20 mouse cellular contexts compared by ENCODE assay signal in the genomic region with DNA sequence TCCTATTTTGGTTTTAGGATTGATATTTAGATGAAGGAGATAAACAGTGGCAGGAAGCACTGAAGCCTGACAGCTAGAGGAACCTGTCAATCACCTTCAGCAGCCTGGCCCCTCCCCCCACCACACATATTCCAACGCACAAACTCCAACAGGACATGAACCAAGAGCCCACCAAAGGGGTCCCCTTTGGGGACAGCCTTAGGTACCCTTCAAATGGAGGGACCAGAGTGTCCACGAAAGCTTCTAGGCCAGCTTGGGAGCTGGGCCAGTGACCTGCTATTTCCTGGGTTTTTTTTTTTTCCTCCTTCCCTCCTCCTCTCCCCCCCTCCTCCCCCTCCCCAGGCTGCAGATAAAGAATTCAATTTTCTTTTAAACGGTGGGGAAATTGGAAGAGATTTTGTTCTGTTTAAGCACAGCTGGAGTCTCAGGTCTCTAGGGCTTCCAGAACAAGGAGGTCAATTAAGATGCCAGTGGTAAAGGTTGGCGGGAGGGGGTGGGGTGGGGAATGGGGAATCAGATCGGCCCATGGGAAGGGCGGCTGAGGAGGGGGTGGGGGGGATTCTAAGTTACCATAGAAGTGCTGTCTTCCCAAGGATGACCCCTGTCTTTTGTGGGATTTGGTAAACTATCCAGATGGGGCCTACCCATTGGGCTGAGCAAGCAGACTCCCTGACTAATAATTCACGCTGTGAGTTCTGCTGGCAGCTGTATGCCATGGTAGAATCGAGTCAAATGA. TPM values are rescaled to one million over a fixed set of nuclear protein-coding genes. Genes with fewer than 3 reads are reported as not detected.
A peak's percentile ranks its signal among the peaks of the same experiment; 100 is the strongest.
DNase-seq lines count a peak whose midpoint lies in the region; ATAC-seq and TF ChIP-seq lines count a peak whose summit lies in the region.
"Had no signal": no experiment of that assay in that cellular context is flagged by ENCODE, and none has a peak within 500 bp of the region (broad histone marks: within the 10 kb centered on the region; RNA-seq: fewer than 3 reads in every experiment).

No protein-coding gene starts in this region.

- peaks cover 6% of the 10 kb centered on the region; the same call in 1 of the 2 replicates for H3K9me3 ChIP-seq in hindbrain, embryonic 10.5 days
- H3K9me3 ChIP-seq in hindbrain, embryonic 16.5 days (ENCODE audit: control insufficient read depth, low read length), result no peaks in the 10 kb centered on the region
- peaks cover 6% of the 10 kb centered on the region; the same call in 1 of the 2 replicates for H3K9me3 ChIP-seq in embryonic facial prominence, embryonic 10.5 days
- no peaks in the 10 kb centered on the region for H3K9me3 ChIP-seq in hindbrain, postnatal 0 days (ENCODE audit: low read length)
- H3K9me3 ChIP-seq in midbrain, embryonic 16.5 days (replicated peaks; ENCODE audit: control insufficient read depth, low read length, poor library complexity, severe bottlenecking), result no peaks in the 10 kb centered on the region
- H3K9me3 ChIP-seq: limb, embryonic 12.5 days; liver, embryonic 13.5 days had no signal

- peaks cover 21% of the 10 kb centered on the region for H3K4me1 ChIP-seq in hindbrain, embryonic 10.5 days (replicated peaks)
- H3K4me1 ChIP-seq in hindbrain, embryonic 16.5 days (ENCODE audit: control insufficient read depth, insufficient read depth, low read depth, low read length), result no peaks in the 10 kb centered on the region
- peaks cover 20% of the 10 kb centered on the region for H3K4me1 ChIP-seq in embryonic facial prominence, embryonic 10.5 days
- no peaks in the 10 kb centered on the region for H3K4me1 ChIP-seq in hindbrain, postnatal 0 days (ENCODE audit: insufficient read depth, low read length)
- H3K4me1 ChIP-seq in midbrain, embryonic 16.5 days (ENCODE audit: control insufficient read depth, insufficient read depth, low read length), result no peaks in the 10 kb centered on the region; the same call in 1 of the 2 replicates
- H3K4me1 ChIP-seq: liver, embryonic 13.5 days had no signal

- no peak overlapping the region for H3K4me2 ChIP-seq in hindbrain, embryonic 16.5 days (ENCODE audit: low read length)
- no peak overlapping the region for H3K4me2 ChIP-seq in hindbrain, postnatal 0 days (ENCODE audit: low read depth, low read length)
- H3K4me2 ChIP-seq in midbrain, embryonic 16.5 days (ENCODE audit: low read length), result no peak overlapping the region
- H3K4me2 ChIP-seq: limb, embryonic 12.5 days; liver, embryonic 13.5 days had no signal

- H3K36me3 ChIP-seq in hindbrain, embryonic 10.5 days, result no peaks in the 10 kb centered on the region
- no peaks in the 10 kb centered on the region for H3K36me3 ChIP-seq in hindbrain, embryonic 16.5 days (ENCODE audit: control insufficient read depth, insufficient read depth, low read length)
- H3K36me3 ChIP-seq in embryonic facial prominence, embryonic 10.5 days (replicated peaks), result no peaks in the 10 kb centered on the region
- no peaks in the 10 kb centered on the region for H3K36me3 ChIP-seq in hindbrain, postnatal 0 days (ENCODE audit: insufficient read depth, low read length)
- no peaks in the 10 kb centered on the region for H3K36me3 ChIP-seq in midbrain, embryonic 16.5 days (ENCODE audit: control insufficient read depth, insufficient read depth, low read length)
- H3K36me3 ChIP-seq: G1E; limb, embryonic 12.5 days; liver, embryonic 13.5 days had no signal

- H3K27ac ChIP-seq in hindbrain, embryonic 10.5 days, result no peak overlapping the region; the same call in 1 of the 2 replicates
- no peak overlapping the region for H3K27ac ChIP-seq in hindbrain, embryonic 16.5 days (ENCODE audit: low read depth, low read length)
- peak overlapping the region; percentile 48 for H3K27ac ChIP-seq in embryonic facial prominence, embryonic 10.5 days (replicated peaks)
- no peak overlapping the region for H3K27ac ChIP-seq in hindbrain, postnatal 0 days
- no peak overlapping the region for H3K27ac ChIP-seq in midbrain, embryonic 16.5 days (ENCODE audit: low read length)
- H3K27ac ChIP-seq: limb, embryonic 12.5 days; liver, embryonic 13.5 days had no signal

- H3K4me3 ChIP-seq in hindbrain, embryonic 10.5 days, result no peak overlapping the region
- no peak overlapping the region for H3K4me3 ChIP-seq in hindbrain, embryonic 16.5 days (ENCODE audit: low read length)
- no peak overlapping the region for H3K4me3 ChIP-seq in embryonic facial prominence, embryonic 10.5 days
- no peak overlapping the region for H3K4me3 ChIP-seq in hindbrain, postnatal 0 days (ENCODE audit: low read length)
- no peak overlapping the region for H3K4me3 ChIP-seq in midbrain, embryonic 16.5 days (ENCODE audit: low read depth, low read length)
- H3K4me3 ChIP-seq: limb, embryonic 12.5 days; liver, embryonic 13.5 days had no signal

- no peak for ATAC-seq in hindbrain, embryonic 16.5 days
- ATAC-seq in hindbrain, postnatal 0 days, result no peak
- peak; percentile 33; the same call in 1 of the 2 replicates for ATAC-seq in midbrain, embryonic 16.5 days

- WGBS in hindbrain, embryonic 10.5 days, result 12% methylated on average over 8 of the region's 8 CpGs
- 8% methylated on average over 8 of the region's 8 CpGs for WGBS in hindbrain, embryonic 16.5 days
- whole genome bisulfite sequencing in embryonic facial prominence, embryonic 10.5 days, result 7% methylated on average over 8 of the region's 8 CpGs
- 12% methylated on average over 8 of the region's 8 CpGs for WGBS in hindbrain, postnatal 0 days
- WGBS in midbrain, embryonic 16.5 days, result 11% methylated on average over 8 of the region's 8 CpGs

- peak; percentile 38 for DNase-seq in hindbrain, embryonic 10.5 days (ENCODE audit: low spot score)
- peak; percentile 49 for DNase-seq in embryonic facial prominence, embryonic 10.5 days (ENCODE audit: low spot score)
- peak; percentile 30 for DNase-seq in hindbrain, postnatal 0 days (ENCODE audit: low spot score)
- DNase-seq in retina, postnatal 1 day, result no peak
- no peak for DNase-seq in cerebellum, adult 11 months
- DNase-seq in adrenal gland, postnatal 14 days, result no peak
- DNase-seq: adrenal gland, adult 8-10 months; cerebellum, adult 8-10 months; gastrocnemius, postnatal 14 days; kidney, adult 2 months; kidney, postnatal 25 days; layer of hippocampus, adult 9-11 months; liver, embryonic 13.5 days; right cerebral cortex, postnatal 14 days; thymus, postnatal 14 days had no signal

- H3K27me3 ChIP-seq in hindbrain, embryonic 10.5 days (ENCODE audit: insufficient read depth, poor library complexity, severe bottlenecking), result peaks cover 10% of the 10 kb centered on the region
- no peaks in the 10 kb centered on the region for H3K27me3 ChIP-seq in hindbrain, embryonic 16.5 days (replicated peaks; ENCODE audit: control insufficient read depth, insufficient read depth, low read length)
- H3K27me3 ChIP-seq in embryonic facial prominence, embryonic 10.5 days (replicated peaks; ENCODE audit: low read depth, poor library complexity, severe bottlenecking), result 0 out of 2 replicates have a peak, but pooled peaks cover 10% of the 10 kb centered on the region
- H3K27me3 ChIP-seq in hindbrain, postnatal 0 days (ENCODE audit: insufficient read depth, low read length), result no peaks in the 10 kb centered on the region
- no peaks in the 10 kb centered on the region for H3K27me3 ChIP-seq in midbrain, embryonic 16.5 days (ENCODE audit: control insufficient read depth, insufficient read depth, low read depth, low read length)
- H3K27me3 ChIP-seq: liver, embryonic 13.5 days had no signal

- no peak overlapping the region for H3K9ac ChIP-seq in hindbrain, embryonic 16.5 days (ENCODE audit: low read depth, low read length)
- H3K9ac ChIP-seq in hindbrain, postnatal 0 days (replicated peaks; ENCODE audit: low read length), result no peak overlapping the region
- no peak overlapping the region for H3K9ac ChIP-seq in midbrain, embryonic 16.5 days (ENCODE audit: low read depth, low read length)
- H3K9ac ChIP-seq: limb, embryonic 12.5 days; liver, embryonic 13.5 days had no signal

- TF ChIP-seq CTCF in hindbrain, postnatal 0 days (IDR thresholded peaks at IDR 0.05; ENCODE audit: low read depth), result no peak

RNA-seq across cellular contexts. Expression of gene Gm17455, which starts 57.3 kb away (rescaled TPM):
- 6.5 and 10.1 TPM in 2 replicates for polyA plus RNA-seq in hindbrain, embryonic 10.5 days (2016; fragmentation: Nextera tagmentation; extraction: Ambion mirVana)
- polyA plus RNA-seq in hindbrain, embryonic 16.5 days (2015; fragmentation: Nextera tagmentation; extraction: Ambion mirVana), result 13.3 and 14.0 TPM in 2 replicates
- polyA plus RNA-seq in embryonic facial prominence, embryonic 10.5 days (2016; fragmentation: Nextera tagmentation; extraction: Ambion mirVana), result 0.96 and 2.6 TPM in 2 replicates
- 2.4 and 19.4 TPM in 2 replicates for total RNA-seq in hindbrain, postnatal 0 days (2014; rRNA removed)
- polyA plus RNA-seq in hindbrain, postnatal 0 days (2015; fragmentation: Nextera tagmentation; extraction: Ambion mirVana), result 8.9 and 12.4 TPM in 2 replicates
- polyA plus RNA-seq in midbrain, embryonic 16.5 days (2015; fragmentation: Nextera tagmentation; extraction: Ambion mirVana), result 9.4 and 13.9 TPM in 2 replicates
- total RNA-seq in adrenal gland, postnatal 14 days (2021), result not detected in 2 replicates
- total RNA-seq: adrenal gland, adult 8-10 months; G1E had no signal
- polyA plus RNA-seq: G1E; kidney, adult 2 months; liver, embryonic 13.5 days; stomach, embryonic 16.5 days had no signal

Comparison
In these comparisons a context has a peak if more than half of its experiments do, and no peak if none do; other contexts are left out.
1. DNase-seq: peak in hindbrain, embryonic 10.5 days (single experiment), embryonic facial prominence, embryonic 10.5 days (single experiment) and hindbrain, postnatal 0 days (single experiment); none in retina, postnatal 1 day (single experiment), cerebellum, adult 11 months (single experiment) and adrenal gland, postnatal 14 days (single experiment).